Mouse (Mus musculus) megakaryocyte progenitor cell, adult 5-6 weeks (primary cell): ENCODE measurements at regions not wholly inside any gene's neighbourhood (a gene's known extent, or its start where the extent isn't known, plus 50 kb on each side); places are given as distances from the start of the nearest gene placed in this dataset.

Experiments used
- ATAC-seq: replicated peaks from 2 replicates; pipeline ENCODE4 v1.8.0; 2016; ENCODE audit warnings: mild to moderate bottlenecking, moderate TSS enrichment, inconsistent platforms; ENCODE audit not compliant: poor library complexity

DNA sequence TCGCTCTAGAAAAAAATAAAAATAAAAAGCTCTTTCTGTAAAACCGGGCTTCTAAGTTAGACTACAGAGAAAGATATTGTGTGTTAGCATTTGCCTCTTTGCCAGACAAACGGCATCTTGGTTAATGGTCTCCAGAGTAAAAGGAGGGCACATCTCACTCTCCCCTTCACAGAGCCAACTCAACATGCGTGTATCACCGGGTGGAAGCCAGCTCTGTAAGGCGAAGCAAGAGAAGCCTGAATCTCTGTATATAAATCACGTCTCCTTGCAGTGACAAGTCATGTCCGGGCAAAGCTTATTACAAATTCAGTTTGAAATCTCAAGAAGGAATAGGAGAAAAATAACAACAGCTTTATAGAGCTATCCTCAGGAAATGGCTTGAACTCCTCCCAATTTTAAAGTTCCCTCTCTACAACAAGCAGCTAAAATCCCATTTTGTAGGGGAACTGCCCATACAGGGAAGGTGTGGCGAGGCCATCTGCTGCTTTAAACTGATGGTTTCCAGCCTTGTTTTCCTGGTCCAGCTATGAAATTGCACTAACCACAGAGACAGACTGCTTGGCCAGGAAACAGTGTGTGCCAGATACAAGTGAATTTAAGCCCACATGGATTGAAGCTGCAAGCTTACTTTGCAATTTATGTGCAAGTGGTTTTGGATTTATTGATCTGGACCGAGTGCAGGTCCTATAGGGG lies 291.7 kb upstream of the Noct start:
- no peak for ATAC-seq

- no peak for ATAC-seq
Measured at GRCm38 (mm10) chr3:50933090-50933443, 291.2 kb upstream of the Noct start.

- ATAC-seq = no peak
Measured at GRCm38 (mm10) chr3:50939602-50940001, 284.6 kb upstream of the Noct start.

GRCm38 (mm10) chr3:50940656-50941055 lies 283.6 kb upstream of the Noct start:
- no peak for ATAC-seq

DNA sequence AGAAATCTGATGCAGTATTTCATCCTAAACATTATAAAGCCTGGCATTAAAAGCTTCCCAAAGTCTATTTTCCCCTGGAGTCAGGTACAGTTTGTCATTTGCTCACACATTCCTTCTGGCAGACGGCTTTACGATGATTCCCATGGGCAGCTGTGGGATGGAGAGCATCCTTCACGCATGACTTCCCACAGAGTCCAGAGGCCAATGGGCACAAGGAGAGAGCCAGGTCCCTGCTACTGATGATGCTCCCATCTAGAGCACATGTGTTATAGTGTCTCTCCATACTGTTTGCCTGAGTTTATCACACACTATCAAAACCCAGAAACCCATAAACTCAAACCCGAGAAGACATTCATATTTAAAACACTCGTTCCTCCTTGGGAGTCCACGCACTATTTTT lies 270.8 kb upstream of the Noct start:
- ATAC-seq = no peak

- no peak for ATAC-seq
Measured at GRCm38 (mm10) chr3:50970386-50970785, 253.9 kb upstream of the Noct start.

GRCm38 (mm10) chr3:50973081-50973480 lies 251.2 kb upstream of the Noct start:
- no peak for ATAC-seq

- ATAC-seq = no peak
Measured at GRCm38 (mm10) chr3:50976141-50976780, 248.0 kb upstream of the Noct start.

DNA sequence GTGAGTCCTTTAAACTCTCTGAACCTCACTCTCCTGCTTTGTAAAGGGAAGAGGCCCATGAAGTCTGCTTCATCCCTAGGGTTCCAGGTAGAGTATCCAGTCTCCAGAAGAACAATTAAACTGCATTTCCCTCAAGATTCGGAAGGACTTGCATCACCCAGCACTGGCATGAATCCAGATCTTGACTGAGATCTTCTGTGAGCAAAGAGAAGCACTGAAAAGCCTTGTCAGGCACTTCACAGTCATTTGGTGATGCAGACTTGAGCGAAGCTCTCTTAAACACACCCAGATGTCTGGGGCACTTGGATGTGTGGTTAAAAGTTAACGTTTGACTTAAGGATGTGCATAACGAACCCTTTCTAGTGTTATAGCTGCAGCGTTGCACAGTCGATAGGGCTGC lies 247.4 kb upstream of the Noct start:
- ATAC-seq = no peak

DNA sequence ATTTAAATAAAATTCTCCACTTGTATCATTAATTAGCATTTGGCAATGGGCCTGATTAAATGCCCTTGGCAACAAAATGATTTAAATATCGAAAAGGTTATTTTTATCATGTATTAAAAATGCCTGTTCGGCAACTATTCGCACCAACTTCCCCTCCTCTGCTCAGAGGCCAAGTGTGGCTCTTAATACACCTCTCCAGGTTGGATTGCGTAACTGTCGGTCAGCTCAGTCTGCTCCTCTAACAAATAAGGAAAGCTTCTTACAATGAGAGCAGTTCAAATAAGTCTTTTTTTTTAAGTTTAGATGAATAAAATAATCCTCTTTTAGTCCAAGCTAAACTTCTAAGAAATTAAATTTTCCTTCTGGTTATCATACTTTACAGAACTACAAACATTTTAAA lies 245.6 kb upstream of the Noct start:
- no peak for ATAC-seq

DNA sequence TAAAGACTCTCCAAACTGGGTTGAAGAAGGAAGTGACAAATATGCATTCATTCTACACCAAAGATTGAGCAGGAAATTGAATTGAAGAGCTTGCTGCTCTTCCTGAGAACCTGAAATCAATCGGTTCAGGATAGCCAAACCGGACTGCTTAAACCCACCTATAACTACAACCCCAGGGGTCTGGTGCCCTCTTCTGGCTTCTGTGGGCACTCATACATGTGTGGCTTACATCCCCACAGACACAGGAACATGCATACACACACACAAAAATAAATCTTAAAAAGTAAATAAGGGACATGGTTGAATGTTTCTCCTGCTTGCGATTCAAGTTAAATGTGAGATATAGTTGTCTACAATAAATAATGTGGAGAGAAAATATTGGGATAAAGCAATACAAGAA lies 244.7 kb upstream of the Noct start:
- ATAC-seq = no peak

DNA sequence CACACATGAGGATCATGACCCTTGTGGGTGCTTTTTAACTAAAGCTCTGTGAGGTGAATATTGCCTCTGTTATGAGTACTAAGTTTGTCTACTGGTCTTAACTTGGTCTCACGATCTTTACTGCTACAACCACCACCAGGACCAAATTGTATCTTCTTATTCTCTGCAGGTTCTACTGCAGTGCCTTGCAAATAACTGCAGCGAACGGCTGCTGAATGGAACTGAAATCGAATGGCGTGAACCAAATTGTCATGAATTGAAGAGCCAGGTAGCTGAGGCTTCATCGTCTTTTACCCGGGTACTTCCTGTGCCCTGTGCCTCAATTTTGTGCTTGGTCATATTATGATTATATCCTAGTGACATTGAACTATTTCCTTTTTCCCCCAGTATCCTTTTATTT lies 242.5 kb upstream of the Noct start:
- ATAC-seq = no peak

- ATAC-seq = no peak
Measured at GRCm38 (mm10) chr3:50982649-50983048, 241.6 kb upstream of the Noct start.

DNA sequence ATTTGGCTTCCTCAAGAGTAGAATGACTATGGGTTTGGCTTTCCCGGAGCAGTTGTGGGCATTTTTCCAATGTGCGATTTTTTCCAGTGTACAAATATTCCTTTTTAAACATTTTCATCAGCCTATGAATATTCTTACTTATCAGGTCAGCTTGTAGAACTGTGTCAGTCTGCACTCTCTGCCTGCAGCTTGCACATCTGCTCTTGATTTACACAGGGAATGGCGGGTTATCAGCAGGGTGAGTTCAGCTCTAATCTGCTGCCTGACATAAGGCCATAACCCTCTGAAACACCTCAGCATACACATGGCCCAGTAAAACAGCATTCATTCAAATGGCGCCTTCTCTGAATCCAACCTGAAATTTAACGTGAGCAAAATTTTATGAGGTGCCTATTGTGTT lies 241.1 kb upstream of the Noct start:
- no peak for ATAC-seq

GRCm38 (mm10) chr3:50983962-50984765 lies 240.1 kb upstream of the Noct start:
- ATAC-seq = no peak

DNA sequence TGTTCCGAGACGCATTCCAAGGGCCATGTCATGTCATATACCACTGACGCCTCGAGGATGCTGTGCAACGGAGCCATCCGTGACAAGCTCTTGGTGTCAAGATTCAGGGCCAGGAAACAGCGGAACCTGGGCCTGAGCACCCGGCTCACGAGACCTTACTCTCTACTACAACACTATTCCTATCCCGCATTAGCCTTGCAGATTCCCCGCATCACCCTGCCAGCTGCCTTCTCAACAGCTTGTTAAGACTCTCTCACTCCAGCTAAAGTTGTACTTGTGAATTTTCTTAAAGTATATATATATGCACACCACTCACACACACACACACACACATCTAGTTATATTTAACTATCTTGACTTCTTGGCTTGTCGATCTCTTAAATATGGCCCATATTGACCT lies 236.4 kb upstream of the Noct start:
- no peak for ATAC-seq

GRCm38 (mm10) chr3:50990810-50991209 lies 233.4 kb upstream of the Noct start:
- ATAC-seq = no peak

- no peak for ATAC-seq
Measured at GRCm38 (mm10) chr3:50992581-50993313, 231.5 kb upstream of the Noct start.

GRCm38 (mm10) chr3:50999745-51000144 lies 224.5 kb upstream of the Noct start:
- ATAC-seq = no peak

GRCm38 (mm10) chr3:51000938-51001337 lies 223.3 kb upstream of the Noct start:
- no peak for ATAC-seq

GRCm38 (mm10) chr3:51002662-51003061 lies 221.6 kb upstream of the Noct start:
- ATAC-seq = no peak
